Mouse (Mus musculus) heart, adult 2 months (tissue): ENCODE measurements at regions not wholly inside any gene's neighbourhood (a gene's known extent, or its start where the extent isn't known, plus 50 kb on each side); places are given as distances from the start of the nearest gene placed in this dataset.
"Not testable (repeated sequence)": the region's sequence is repeated elsewhere in the genome, so short reads cannot be mapped to it uniquely, and the experiment has no call there.

Source experiments
- DNase-seq, 2 experiments: peaks; one replicate each; pipeline ENCODE4 v3.0.0; 2021
- H3K27ac ChIP-seq: fragments of 200-600 bp; 2 replicates; pipeline ENCODE4 v1.8.1; 2022
- H3K27me3 ChIP-seq: fragments of 200-500 bp; 2 replicates; pipeline ENCODE4 v1.6.1; 2012; ENCODE audit warnings: mild to moderate bottlenecking, low read length, inconsistent platforms, mixed read lengths; ENCODE audit not compliant: control insufficient read depth, insufficient read depth
- H3K36me3 ChIP-seq: fragments of 200-500 bp; 2 replicates; pipeline ENCODE4 v1.6.1; 2012; ENCODE audit warnings: low read length, inconsistent platforms; ENCODE audit not compliant: control insufficient read depth, insufficient read depth
- H3K4me1 ChIP-seq: fragments of 200-500 bp; 2 replicates; pipeline ENCODE4 v1.6.1; 2011; ENCODE audit warnings: low read length; ENCODE audit not compliant: control insufficient read depth, insufficient read depth
- H3K4me3 ChIP-seq: fragments of 200-600 bp; 2 replicates; pipeline ENCODE4 v1.8.1; 2022
- H3K79me2 ChIP-seq: fragments of 200-500 bp; replicated peaks from 2 replicates; pipeline ENCODE4 v1.6.1; 2012; ENCODE audit warnings: mild to moderate bottlenecking, inconsistent platforms, low read length, moderate library complexity, mixed read lengths; ENCODE audit not compliant: control insufficient read depth, insufficient read depth
- H3K9ac ChIP-seq: fragments of 200-500 bp; 2 replicates; pipeline ENCODE4 v1.6.1; 2012; ENCODE audit warnings: low read depth, mild to moderate bottlenecking, control low read depth, inconsistent platforms, low read length, mixed read lengths
- CTCF ChIP-seq: fragments of 200-600 bp; IDR thresholded peaks from 2 replicates; pipeline ENCODE4 v1.8.1; 2022; ENCODE audit warnings: antibody characterized with exemption, mild to moderate bottlenecking, moderate library complexity
- EP300 ChIP-seq: fragments of 200-500 bp; IDR thresholded peaks from 2 replicates; pipeline ENCODE4 v1.6.1; 2011; ENCODE audit warnings: low read depth, low read length, control low read depth; ENCODE audit not compliant: insufficient read depth
- POLR2A ChIP-seq: fragments of 200-500 bp; IDR thresholded peaks from 2 replicates; pipeline ENCODE4 v1.6.1; 2011; ENCODE audit warnings: mild to moderate bottlenecking, low read depth, low read length, control low read depth; ENCODE audit not compliant: insufficient read depth
- WGBS: fragments of 180-500 bp; shearing (Covaris S2); methylation state at CpG from one replicate; pipeline ENCODE4 v1.1.7; 2018; 5-methylcytosine and 5-hydroxymethylcytosine counted together
- intact Hi-C: fragments of 180-260 bp; cut with DNase I; formaldehyde crosslinking; loops from one replicate; pipeline ENCODE4 v1.15.1; 2025

DNA sequence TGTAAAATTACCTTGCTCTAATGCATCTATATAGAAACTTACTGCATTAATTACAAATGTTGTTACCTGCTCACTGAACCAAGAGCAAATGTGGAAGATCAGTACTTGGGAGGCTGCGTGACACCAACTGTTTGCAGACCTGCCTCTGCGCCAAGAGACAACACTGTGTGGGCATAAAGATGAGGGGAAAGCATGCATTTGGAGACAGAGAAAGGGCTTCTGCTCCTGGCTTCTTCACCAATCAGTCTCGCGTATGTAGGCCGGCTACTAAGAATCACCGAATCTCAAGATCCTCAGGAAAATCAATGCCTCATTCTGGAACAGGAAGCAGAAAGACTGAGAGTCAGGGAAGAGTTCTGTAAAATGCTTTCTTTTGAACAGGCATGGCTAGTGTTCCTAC, 89.6 kb upstream of the Galnt18 start:
- H3K27ac ChIP-seq, result no peak overlapping the region
- TF ChIP-seq POLR2A, result no peak
- TF ChIP-seq CTCF, result no peak
- no peak for TF ChIP-seq EP300
- no peak overlapping the region for H3K4me3 ChIP-seq
- intact Hi-C loops, result loop anchor here (10.0 kb wide), 1 partner anchor 315 kb away; no protein-coding TSS in a partner anchor
- H3K9ac ChIP-seq, result no peak overlapping the region
- no peaks in the 10 kb centered on the region for H3K36me3 ChIP-seq
- 96% methylated on average over 6 of the region's 6 CpGs for WGBS
- DNase-seq, result no peak
- no peaks in the 10 kb centered on the region for H3K27me3 ChIP-seq
- no peaks in the 10 kb centered on the region for H3K79me2 ChIP-seq
- H3K4me1 ChIP-seq, result no peaks in the 10 kb centered on the region

DNA sequence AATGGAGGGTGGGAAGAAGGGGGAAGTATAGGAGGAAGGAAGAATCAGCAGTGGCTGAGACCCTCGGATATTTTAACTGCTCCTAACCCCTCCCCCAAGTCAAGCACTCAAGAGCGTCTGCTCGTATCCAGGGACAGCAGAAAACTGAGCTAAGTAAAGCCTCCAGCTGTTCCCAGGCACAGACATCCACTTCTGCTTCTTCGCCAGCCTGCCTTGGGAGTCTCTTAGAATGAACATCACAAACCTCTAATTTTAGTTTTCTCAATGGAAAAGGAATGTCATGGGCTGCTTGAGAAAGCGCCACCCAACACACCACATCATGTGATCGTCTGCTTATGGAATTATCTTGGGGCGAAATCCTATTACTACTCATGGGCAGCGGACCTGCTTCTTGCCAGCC, 83.3 kb upstream of the Galnt18 start:
- Histone ChIP-seq H3K9ac (no peak overlapping the region), H3K4me1 (no peaks in the 10 kb centered on the region), H3K27me3 (no peaks in the 10 kb centered on the region), H3K27ac (no peak overlapping the region), H3K4me3 (no peak overlapping the region), H3K79me2 (no peaks in the 10 kb centered on the region), H3K36me3 (no peaks in the 10 kb centered on the region)
- TF ChIP-seq POLR2A (no peak), EP300 (no peak), CTCF (no peak)
- WGBS, result 64% methylated on average over 8 of the region's 8 CpGs
- DNase-seq, result no peak
- intact Hi-C loops, result loop anchor here (10.0 kb wide), 1 partner anchor 308 kb away; no protein-coding TSS in a partner anchor

DNA sequence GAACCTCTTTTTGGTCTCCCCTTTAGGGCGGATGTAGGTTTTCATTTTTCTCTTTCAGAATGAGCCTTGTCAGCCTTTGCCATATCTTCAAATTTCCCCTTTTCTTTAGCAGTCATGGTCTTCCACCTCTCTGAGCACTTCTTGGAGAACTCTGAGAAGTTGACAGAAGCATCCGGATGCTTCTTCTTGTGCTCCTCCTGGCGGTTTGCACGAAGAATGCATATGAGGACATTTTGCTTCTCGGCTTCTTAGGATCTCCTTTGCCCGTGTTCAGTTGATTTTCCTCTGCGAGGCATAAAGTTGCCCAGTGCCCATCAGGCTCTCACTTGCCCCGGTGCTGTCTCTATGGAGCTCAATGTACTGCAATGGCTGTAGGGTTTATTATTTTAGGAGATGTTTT, 78.5 kb upstream of the Galnt18 start:
- H3K27me3 ChIP-seq, H3K36me3 ChIP-seq, H3K27ac ChIP-seq, H3K9ac ChIP-seq, H3K4me1 ChIP-seq, DNase-seq, H3K79me2 ChIP-seq, H3K4me3 ChIP-seq: not testable (repeated sequence)
- peak; percentile 32; the same call in 1 of the 2 replicates for TF ChIP-seq CTCF
- WGBS, result 85% methylated on average over 8 of the region's 8 CpGs
- intact Hi-C loops, result loop anchor here (5.0 kb wide), 1 partner anchor 76 kb away; no protein-coding TSS in a partner anchor

DNA sequence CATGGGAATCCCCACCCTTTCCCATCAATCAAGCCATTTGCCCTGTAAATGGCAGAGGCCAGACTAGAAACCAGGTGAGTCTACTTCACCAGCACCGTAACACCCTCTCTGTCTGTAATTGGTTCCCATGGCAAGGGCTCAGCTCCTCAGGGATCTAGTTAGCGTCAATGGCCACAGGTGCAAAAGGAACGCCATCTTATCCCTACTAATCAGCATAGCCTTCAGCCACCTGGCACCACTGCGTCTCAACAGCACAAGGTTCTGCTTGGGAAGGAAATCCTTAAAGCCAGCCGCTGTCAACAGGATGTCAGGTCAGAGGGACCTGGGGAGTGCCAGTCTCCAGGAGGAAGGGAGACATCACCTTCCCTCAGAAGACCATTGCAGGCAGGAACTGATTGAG, 77.2 kb upstream of the Galnt18 start:
- H3K79me2 ChIP-seq, result no peaks in the 10 kb centered on the region
- no peaks in the 10 kb centered on the region for H3K4me1 ChIP-seq
- WGBS, result 67% methylated on average over 5 of the region's 5 CpGs
- no peak overlapping the region for H3K4me3 ChIP-seq
- H3K27ac ChIP-seq, result no peak overlapping the region
- DNase-seq, result no peak
- no peaks in the 10 kb centered on the region for H3K27me3 ChIP-seq
- H3K9ac ChIP-seq, result no peak overlapping the region
- intact Hi-C loops, result loop anchor here (5.0 kb wide), 1 partner anchor 75 kb away; no protein-coding TSS in a partner anchor
- TF ChIP-seq CTCF, result no peak
- TF ChIP-seq EP300, result no peak
- no peak for TF ChIP-seq POLR2A
- H3K36me3 ChIP-seq, result no peaks in the 10 kb centered on the region

DNA sequence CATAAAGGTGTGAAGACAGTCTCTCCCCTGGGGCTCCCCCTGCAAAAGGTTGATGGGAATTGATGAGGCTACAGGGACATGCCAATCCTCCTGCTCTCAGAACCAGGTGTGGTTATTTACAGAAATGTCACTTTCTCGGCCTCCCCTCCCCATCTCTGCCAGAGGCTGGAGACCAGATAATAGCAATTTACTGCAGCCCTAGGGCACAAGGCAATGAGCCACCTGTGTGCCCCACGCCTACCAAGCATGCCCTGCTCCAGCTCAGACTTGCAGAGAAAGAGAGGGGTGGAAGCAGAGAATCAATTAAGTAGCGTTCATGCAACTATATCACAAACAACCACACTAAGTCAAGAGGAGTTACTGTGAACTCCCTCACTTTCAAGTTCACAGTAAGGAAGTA, 75.5 kb upstream of the Galnt18 start:
- Histone ChIP-seq H3K9ac (no peak overlapping the region), H3K79me2 (no peaks in the 10 kb centered on the region), H3K27ac (no peak overlapping the region), H3K4me3 (no peak overlapping the region), H3K36me3 (no peaks in the 10 kb centered on the region), H3K27me3 (no peaks in the 10 kb centered on the region), H3K4me1 (no peaks in the 10 kb centered on the region)
- 83% methylated on average over 3 of the region's 3 CpGs for WGBS
- no peak for TF ChIP-seq CTCF
- no peak for TF ChIP-seq POLR2A
- no peak for TF ChIP-seq EP300
- DNase-seq, result no peak
- intact Hi-C loops, result loop anchor here (5.0 kb wide), 1 partner anchor 73 kb away; no protein-coding TSS in a partner anchor

DNA sequence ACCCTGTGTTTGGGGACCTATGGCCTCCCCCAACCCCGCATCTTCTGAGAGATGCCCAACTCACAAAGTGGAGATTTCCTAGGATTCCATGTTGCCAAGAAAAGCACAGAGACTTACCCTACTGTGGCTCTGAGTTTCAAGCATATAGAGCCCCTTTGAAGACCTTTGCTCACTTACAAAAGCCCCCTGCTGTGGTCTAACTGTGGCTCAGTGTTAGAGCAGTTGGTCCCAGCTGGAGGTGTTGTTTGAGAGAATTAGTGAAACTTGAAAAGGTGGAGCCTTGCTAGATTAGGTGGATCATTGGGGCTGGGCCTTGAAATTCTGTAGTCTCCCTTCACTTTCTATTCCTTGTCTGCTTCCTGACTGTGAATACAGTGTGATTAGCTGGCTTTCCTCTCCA, 66.6 kb upstream of the Galnt18 start:
- no peaks in the 10 kb centered on the region for H3K36me3 ChIP-seq
- no peak for TF ChIP-seq EP300
- TF ChIP-seq CTCF, result no peak
- no peak for TF ChIP-seq POLR2A

DNA sequence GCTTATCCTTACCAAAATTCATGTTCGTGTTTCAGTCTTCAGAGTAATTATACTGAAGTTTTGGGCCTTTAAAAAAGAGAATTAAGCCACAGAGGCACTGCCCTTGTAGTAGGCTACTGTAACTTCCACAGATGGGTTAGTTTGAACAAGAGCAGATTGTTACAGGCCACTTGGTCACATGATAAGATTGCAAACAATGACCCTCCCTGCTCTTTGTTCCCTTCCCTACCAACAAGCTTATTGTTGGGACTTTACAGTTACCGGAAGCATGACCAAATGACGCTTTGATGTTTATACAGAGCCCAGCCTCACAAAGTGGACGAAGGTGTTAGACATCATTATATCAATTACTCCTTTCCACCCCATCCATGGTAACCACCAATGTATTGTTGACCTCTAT, 63.9 kb upstream of the Galnt18 start:
- DNase-seq, result no peak
- H3K36me3 ChIP-seq, result no peaks in the 10 kb centered on the region
- H3K4me1 ChIP-seq, result no peaks in the 10 kb centered on the region
- WGBS, result 80% methylated on average over 4 of the region's 4 CpGs
- H3K79me2 ChIP-seq, result no peaks in the 10 kb centered on the region
- no peak for TF ChIP-seq EP300
- TF ChIP-seq CTCF, result no peak
- no peak for TF ChIP-seq POLR2A
- no peak overlapping the region for H3K27ac ChIP-seq
- no peak overlapping the region for H3K4me3 ChIP-seq
- intact Hi-C loops, result no loop called here
- no peaks in the 10 kb centered on the region for H3K27me3 ChIP-seq
- no peak overlapping the region for H3K9ac ChIP-seq

More for the DNA sequence above, 66.6 kb upstream of the Galnt18 start:
- Histone ChIP-seq H3K4me1 (no peaks in the 10 kb centered on the region), H3K9ac (no peak overlapping the region), H3K27me3 (no peaks in the 10 kb centered on the region), H3K4me3 (no peak overlapping the region), H3K27ac (no peak overlapping the region), H3K79me2 (no peaks in the 10 kb centered on the region)
- no peak for DNase-seq
- WGBS, result 78% methylated on average over 1 of the region's 1 CpGs
- intact Hi-C loops, result no loop called here
